Mouse (Mus musculus): Measurements from ENCODE around the gene Ascl3.

DNA sequence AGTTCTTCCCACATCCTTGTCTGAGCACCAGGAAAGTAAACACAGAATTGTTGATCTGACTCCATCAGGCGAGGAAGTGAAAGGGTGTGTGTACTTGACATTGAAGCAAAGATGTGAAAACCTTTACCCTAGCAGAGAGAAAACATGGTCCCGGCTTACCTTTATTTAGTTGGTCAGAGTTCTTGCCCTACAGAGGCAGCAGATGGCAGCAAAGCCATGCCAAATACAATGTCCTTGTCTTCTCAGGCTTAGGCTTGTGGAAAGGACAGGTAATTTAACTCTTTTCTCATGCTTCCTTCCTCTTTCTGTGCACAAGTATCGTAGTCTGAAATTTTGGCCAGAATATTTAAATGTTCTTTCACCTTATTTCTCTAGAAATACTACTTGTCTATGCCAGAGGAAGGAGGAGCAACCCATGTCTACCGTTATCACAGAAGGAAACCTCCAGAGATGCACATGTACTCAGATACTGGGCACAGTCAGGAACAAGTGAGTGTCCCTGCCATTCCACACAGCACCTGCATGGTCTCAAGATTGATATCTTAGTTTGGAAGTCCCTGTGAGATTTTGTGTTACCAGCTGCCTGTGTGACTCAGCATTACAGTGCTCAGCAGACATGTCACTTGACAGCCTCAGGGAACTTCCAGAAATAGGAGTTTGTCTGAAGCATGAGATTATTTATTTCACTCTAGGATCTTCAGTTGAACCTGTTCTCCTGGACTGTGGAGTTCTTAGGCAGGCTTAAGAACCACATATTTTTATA lies 24.3 kb downstream of the Ascl3 start:
- TF ChIP-seq CTCF (conservative IDR thresholded peaks at IDR 0.05; ENCODE audit: insufficient read depth, insufficient read length, low read depth, low read length) (peak; percentile 76), POLR2A (IDR thresholded peaks at IDR 0.05; ENCODE audit: low read depth, low read length) (no peak)

Measured in kidney, adult 2 months (tissue).